Mouse (Mus musculus): ENCODE measurements around the gene Cap1. TPM values are rescaled to one million over a fixed set of nuclear protein-coding genes. Genes with fewer than 3 reads are reported as not detected.
A peak's percentile ranks its signal among the peaks of the same experiment; 100 is the strongest.

Gene Cap1
- total RNA-seq, 2 experiments from 2014 or later: 62.2 to 66.9 TPM

- intact Hi-C loops (cut with DNase I): no loop called here
- no peak for DNase-seq
These were observed 5.7 kb upstream of the Cap1 start for GRCm38 (mm10) chr4:122891597-122891996.

GRCm38 (mm10) chr4:122890881-122891481, 5.1 kb upstream of the Cap1 start:
- peak; percentile 79 to 83 for DNase-seq
- intact Hi-C loops (cut with DNase I): no loop called here

GRCm38 (mm10) chr4:122887336-122887735, 1.5 kb upstream of the Cap1 start:
- intact Hi-C loops (cut with DNase I): no loop called here

DNA sequence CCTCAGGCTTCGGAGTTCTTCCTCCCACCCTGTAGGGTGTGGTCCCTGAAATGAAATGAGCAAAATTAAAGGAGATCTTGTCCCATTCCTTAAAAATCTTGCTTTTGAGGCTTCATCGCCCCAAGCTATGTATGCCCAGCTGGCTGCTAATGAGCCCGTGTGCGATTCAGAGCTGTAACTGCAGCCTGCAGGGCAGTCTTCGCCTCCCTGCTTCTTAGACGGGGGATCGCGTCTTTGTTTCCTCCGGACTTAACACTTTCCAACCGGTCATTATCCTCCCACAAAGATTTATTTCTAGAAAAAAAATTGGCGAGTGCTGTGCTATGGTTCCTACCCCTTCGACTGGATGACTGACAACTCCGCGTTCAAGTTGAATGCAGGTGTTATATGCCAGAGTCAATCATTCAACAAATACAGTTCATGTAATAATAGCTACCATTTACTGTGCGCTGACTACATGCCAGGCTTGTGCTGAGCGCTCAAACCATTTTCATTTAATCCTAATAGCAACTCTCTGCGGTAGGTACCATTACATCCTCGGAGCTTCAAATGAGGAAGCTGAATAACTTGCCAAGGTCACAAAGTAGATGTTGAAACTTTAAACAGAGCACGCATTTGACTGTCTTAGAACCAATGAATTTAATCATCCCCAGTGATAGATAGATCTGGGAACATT, 861 bp upstream of the Cap1 start:
- DNase-seq: no peak
- intact Hi-C loops (cut with DNase I): no loop called here

More at GRCm38 (mm10) chr4:122887336-122887735, 1.5 kb upstream of the Cap1 start:
- DNase-seq: no peak

DNA sequence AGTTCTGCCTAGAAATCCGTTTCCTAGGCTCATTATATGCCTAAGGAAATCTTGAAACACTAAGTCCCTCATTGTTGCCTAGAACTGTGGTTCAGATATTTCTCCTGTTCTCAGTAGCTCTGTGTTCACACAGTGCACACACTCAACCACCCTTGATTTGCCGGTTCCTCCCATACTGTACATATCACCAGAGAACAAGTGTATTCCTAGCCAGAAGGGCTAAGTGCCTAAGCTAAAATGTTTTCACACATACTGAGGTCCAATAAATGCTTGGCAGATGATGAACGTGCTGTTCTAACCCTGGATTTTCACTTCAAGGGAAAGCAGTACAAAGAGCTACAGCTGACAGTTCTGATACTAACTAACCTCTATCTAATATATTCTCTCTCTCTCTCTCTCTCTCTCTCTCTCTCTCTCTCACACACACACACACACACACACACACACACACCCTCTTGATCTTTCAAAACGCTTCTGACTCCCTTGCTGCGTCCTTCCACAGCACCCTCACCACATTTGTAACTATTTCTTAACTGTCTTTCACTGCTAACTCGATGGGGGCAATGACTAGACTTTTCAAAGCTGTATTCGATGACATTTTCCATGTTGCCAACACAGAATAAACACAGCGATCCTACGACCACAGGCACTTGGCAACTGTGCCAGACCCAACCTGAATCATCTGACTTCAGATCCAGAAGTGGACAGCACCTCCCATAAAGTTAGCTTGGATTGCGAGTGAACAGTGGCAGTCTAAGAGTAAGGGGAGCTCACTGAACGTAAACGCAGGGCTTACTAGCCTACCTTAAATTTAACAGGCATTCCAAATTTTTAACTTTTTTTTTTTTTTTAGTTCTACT, 1.1 kb downstream of the Cap1 start:
- intact Hi-C loops (cut with DNase I): no loop called here
- peak in 1 of 2 experiments; percentile 28 for DNase-seq

DNA sequence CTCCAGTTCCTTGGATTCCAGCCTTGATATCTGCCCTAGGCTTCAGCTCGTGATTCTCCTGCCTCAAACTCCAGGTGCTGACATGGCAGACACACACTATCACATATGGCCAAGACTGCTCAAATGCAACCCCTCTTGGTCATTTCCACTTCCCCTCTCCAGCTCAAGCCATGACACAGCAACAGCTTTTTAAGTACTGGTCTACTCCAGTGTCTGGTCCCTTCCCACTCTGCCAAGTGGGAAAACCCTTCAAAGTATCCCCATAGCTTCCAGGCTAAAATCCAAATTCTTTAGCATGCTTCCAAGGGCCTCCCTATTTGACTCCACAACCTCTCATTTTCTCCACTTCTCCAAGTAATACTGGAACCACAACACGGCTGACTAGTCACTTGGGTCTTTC, 1.8 kb downstream of the Cap1 start:
- no peak for DNase-seq

DNA sequence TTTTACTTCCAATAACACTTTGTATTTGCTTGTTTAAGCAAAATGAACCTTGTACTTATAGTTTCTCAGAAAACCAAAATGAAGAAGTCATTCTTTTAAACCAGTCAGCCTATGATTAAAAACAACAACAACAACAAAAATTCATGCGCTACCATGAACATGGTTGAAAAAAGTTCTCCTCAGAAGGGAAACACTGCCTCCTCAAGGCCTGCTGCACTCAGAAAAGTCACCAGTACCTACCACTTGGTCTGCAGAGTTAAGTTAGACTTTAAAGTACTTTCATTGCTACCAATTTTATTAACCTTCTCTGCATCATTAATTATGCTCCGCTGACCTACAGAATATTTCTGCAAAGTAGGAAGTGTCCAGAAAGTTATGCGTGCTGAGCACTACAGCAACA, 2.6 kb downstream of the Cap1 start:
- intact Hi-C loops (cut with DNase I): no loop called here
- DNase-seq: no peak

More for the DNA sequence above, 1.8 kb downstream of the Cap1 start:
- intact Hi-C loops (cut with DNase I): no loop called here

DNA sequence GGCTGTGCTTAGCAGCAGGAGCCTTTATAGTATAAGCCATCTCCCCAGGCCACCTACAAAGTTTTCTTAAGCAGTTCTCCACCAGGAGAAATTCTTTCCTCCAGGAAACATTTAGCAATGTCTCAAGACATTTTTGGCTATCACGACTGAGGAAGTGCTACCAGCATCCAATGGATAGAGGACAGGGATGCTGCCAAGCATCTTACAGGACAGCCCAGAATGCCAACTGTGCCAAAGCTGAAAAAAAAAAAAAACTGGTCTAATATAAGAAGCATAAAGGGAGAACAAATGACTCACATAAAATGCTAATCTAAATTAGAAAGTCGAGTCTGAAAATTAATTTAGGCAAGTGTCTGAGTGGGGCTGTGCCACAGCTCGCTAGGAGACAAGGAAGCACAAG, 3.3 kb downstream of the Cap1 start:
- intact Hi-C loops (cut with DNase I): no loop called here
- no peak for DNase-seq

DNA sequence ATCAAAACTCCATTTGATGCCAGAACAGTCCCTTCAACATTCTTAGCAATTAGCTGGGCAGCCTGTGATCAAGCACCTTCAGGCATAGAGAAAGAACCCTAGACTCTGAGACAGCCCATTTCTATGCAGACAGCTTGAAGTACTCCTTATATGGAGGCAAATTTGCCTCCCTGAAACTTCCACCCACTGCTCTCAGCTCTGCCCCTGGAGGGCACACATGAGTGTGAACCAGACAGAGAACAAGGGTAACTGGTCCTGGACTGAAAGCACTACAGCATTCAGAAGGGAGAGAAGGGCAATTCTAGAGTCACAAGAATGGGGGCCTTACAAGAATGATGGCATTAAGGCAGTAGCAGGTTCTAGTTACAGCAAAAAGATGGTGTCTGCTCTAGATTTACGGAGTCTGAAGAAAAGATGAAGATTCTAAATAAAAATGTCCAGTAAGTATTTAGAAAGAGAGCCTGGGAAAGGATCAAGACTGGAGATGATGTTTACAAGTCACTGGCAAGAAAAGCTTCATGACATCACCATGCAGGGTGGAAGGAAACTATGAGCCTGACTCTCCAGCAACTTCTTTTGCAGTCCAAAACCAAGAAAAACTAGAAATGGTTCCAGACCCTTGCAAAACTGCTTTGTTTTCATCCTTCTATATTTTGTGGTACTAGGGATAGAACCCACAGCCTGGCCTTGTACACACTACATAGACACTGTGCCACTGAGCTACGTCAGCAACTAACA, 7.4 kb downstream of the Cap1 start:
- no peak for DNase-seq
- intact Hi-C loops (cut with DNase I): no loop called here

GRCm38 (mm10) chr4:122873512-122873911, 12.3 kb downstream of the Cap1 start:
- intact Hi-C loops (cut with DNase I): no loop called here
- DNase-seq: no peak

DNA sequence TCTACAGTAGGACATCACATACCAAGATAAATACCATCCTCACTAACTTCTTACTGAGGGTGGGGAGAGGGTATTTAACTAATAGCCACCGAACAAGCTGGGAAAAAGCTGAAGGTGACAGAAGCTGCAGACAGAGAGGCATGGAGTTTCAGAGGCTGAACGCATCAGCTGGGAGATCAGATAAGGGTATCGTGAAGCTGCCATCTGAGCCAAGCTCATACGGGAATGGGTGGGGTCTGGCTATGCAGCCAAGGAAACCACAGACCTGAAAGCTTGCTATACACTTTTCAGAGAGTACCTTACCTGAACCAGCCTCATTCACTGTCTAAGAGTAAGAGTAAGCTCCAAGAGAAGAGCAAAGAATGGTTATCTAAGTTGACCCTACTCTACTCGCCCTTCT, 12.9 kb downstream of the Cap1 start:
- DNase-seq: no peak
- intact Hi-C loops (cut with DNase I): no loop called here

GRCm38 (mm10) chr4:122871989-122872388, 13.9 kb downstream of the Cap1 start:
- intact Hi-C loops (cut with DNase I): no loop called here

GRCm38 (mm10) chr4:122871269-122871668, 14.6 kb downstream of the Cap1 start:
- no peak for DNase-seq
- intact Hi-C loops (cut with DNase I): no loop called here

More at GRCm38 (mm10) chr4:122871989-122872388, 13.9 kb downstream of the Cap1 start:
- DNase-seq: no peak

- intact Hi-C loops (cut with DNase I): no loop called here
- no peak for DNase-seq
These were observed 15.1 kb downstream of the Cap1 start for GRCm38 (mm10) chr4:122870741-122871140.

- intact Hi-C loops (cut with DNase I): no loop called here
- peak in 1 of 2 experiments; percentile 37 for DNase-seq
These were observed 15.8 kb downstream of the Cap1 start for GRCm38 (mm10) chr4:122870027-122870426.

GRCm38 (mm10) chr4:122868041-122868440, 17.8 kb downstream of the Cap1 start:
- intact Hi-C loops (cut with DNase I): no loop called here
- DNase-seq: no peak

DNA sequence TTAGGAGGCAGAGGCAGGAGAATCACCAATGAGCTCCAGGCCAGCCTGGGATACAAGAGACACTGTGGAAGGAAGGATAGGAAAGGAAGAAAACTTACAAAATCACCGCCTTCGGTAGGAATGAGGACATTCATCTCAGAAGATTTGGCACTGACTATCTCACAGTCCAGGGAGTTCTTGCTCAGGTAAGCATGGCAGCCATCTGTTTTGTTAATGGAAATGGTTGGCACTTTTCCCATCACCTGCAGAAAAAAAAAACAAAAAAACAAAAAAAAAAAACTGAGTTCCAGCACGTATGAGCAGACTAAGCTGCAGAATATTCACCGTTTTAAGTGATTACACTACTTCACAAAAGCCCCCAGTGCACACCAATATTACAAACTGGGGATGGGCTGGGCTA, 24.0 kb downstream of the Cap1 start:
- no peak for DNase-seq
- intact Hi-C loops (cut with DNase I): loop anchor here (5.0 kb wide), 1 partner anchor 55 kb away; no protein-coding TSS in a partner anchor

- intact Hi-C loops (cut with DNase I): no loop called here
These were observed 26.7 kb downstream of the Cap1 start for GRCm38 (mm10) chr4:122859096-122859674.

GRCm38 (mm10) chr4:122857909-122858308, 27.9 kb downstream of the Cap1 start:
- DNase-seq: no peak
- intact Hi-C loops (cut with DNase I): loop anchor here (2.0 kb wide), 1 partner anchor 21 kb away; the partner anchor contains the start of gene Ppt1

More at GRCm38 (mm10) chr4:122859096-122859674, 26.7 kb downstream of the Cap1 start:
- no peak for DNase-seq

DNA sequence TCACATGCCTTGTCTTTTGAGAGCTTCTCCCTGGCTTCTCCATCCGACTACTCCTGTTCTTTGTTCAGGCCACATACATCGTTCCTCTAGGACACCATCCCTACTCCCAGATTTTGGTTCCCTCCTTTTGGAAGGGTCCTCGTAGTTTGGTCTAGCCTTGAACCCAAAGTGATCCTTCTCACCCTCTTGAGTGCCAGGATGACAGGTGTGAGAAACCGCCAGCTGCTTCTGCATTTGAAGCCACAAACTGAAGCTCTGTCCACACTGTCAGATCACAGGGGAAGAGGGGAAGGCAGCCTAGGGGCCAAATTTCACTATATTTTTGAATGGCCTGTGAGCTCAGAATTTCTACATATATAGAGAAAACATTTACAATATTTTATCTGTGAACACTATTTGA, 31.1 kb downstream of the Cap1 start:
- DNase-seq: no peak
- intact Hi-C loops (cut with DNase I): no loop called here

Measured in heart, postnatal 14 days (tissue).